Mouse (Mus musculus) limb, embryonic 12.5 days (tissue): Measurements from ENCODE around the gene Gpm6b. TPM values are rescaled to one million over a fixed set of nuclear protein-coding genes. Genes with fewer than 3 reads are reported as not detected.

ENCODE experiments used
- ATAC-seq: fragments of 200-750 bp; cut with Nextera tagmentation; 2 replicates; pipeline ENCODE4 v1.8.0; 2017; ENCODE audit warnings: low read depth, moderate TSS enrichment; ENCODE audit not compliant: insufficient number of reproducible peaks, insufficient read depth, low FRiP score, low TSS enrichment
- H3K27ac ChIP-seq: fragments of 300-500 bp; sonication (generic); 2 replicates; pipeline ENCODE4 v1.5.1; 2016; ENCODE audit warnings: mild to moderate bottlenecking, moderate library complexity
- H3K27me3 ChIP-seq: fragments of 300-500 bp; sonication (generic); 2 replicates; pipeline ENCODE4 v1.6.1; 2016; ENCODE audit warnings: mild to moderate bottlenecking, moderate library complexity
- H3K36me3 ChIP-seq: fragments of 300-500 bp; sonication (generic); 2 replicates; pipeline ENCODE4 v1.6.1; 2016; ENCODE audit warnings: mild to moderate bottlenecking, moderate library complexity
- H3K4me1 ChIP-seq: fragments of 300-500 bp; sonication (generic); replicated peaks from 2 replicates; pipeline ENCODE4 v1.6.1; 2016
- H3K4me2 ChIP-seq: fragments of 300-500 bp; sonication (generic); 2 replicates; pipeline ENCODE4 v1.6.1; 2016; ENCODE audit warnings: mild to moderate bottlenecking, moderate library complexity
- H3K4me3 ChIP-seq: fragments of 300-500 bp; sonication (generic); replicated peaks from 2 replicates; pipeline ENCODE4 v1.5.1; 2016; ENCODE audit warnings: mild to moderate bottlenecking
- H3K9ac ChIP-seq: fragments of 300-500 bp; sonication (generic); replicated peaks from 2 replicates; pipeline ENCODE4 v1.6.1; 2016; ENCODE audit warnings: mild to moderate bottlenecking, moderate library complexity
- H3K9me3 ChIP-seq: fragments of 300-500 bp; sonication (generic); 2 replicates; pipeline ENCODE4 v1.6.1; 2016; ENCODE audit warnings: mild to moderate bottlenecking, moderate library complexity
- WGBS: fragments of 180-500 bp; shearing (Covaris S2); methylation state at CpG from one replicate; pipeline ENCODE4 v1.1.7; 2016; 5-methylcytosine and 5-hydroxymethylcytosine counted together
- polyA plus RNA-seq: library from polyadenylated mRNA; unstranded; fragments of >200 nt; fragmentation: Nextera tagmentation; extraction: Ambion mirVana; gene quantifications from 2 replicates; pipeline ENCODE4 v1.2.1, GENCODE M21; 2016

Gpm6b gene
- polyA plus RNA-seq, 1 experiment from 2014 or later = 17.2 TPM

DNA sequence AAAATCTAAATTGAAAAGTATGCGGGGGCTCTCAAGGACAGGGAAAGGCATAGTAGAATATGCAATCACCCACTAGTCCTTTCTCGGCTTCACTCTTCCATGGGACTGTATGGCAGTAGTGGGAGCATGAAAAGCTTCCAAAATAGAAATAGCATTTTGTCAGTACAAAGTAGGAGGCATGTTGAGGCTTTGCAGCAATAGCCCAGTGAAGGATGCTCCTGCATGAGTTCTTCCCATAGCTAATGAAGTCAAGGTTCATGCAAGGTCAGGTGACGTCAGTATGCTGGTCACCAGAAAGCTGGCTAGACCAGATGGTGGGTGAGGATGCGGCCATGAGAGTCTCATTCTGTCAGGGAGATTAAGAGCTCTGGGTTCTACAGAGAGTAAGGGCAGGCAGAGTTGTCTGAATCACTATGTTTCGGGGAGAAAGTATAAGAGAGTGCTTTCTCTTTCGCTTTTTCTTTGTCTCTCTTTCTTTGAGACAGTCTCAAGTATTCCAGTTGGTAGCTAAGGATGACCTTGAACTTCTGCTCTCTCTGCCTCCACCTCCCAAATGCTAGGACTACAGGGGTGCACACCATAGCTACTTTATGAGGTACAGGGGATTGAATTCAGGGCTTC lies 95.9 kb downstream of the Gpm6b start:
- peaks cover 35% of the 10 kb centered on the region for H3K27me3 ChIP-seq
- 86% methylated on average over 6 of the region's 6 CpGs for WGBS
- no peak for ATAC-seq

DNA sequence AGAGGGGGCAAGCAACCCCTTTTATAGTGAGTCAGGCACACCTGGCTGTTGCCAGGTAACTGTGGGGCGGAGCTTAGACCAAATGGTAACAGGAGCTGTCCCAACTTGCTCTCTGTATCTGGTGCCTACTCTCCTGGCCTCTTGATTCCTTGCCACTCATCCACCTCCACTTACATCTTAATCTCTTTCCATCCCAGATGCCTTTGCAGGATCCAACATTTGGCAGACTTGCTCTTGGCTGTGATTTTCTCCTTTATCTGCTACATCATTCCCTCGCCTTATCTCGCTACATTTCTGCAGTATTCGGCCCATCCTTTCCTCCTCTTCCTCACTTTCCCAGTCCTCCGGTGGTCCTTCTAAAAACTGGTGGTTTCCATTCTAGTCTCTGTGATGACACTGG lies 99.6 kb downstream of the Gpm6b start:
- Histone ChIP-seq H3K9ac (no peak overlapping the region), H3K27me3 (peaks cover 34% of the 10 kb centered on the region), H3K4me2 (no peak overlapping the region), H3K4me1 (no peaks in the 10 kb centered on the region), H3K9me3 (no peaks in the 10 kb centered on the region), H3K4me3 (no peak overlapping the region), H3K27ac (no peak overlapping the region), H3K36me3 (no peaks in the 10 kb centered on the region)
- 92% methylated on average over 5 of the region's 5 CpGs for WGBS
- ATAC-seq = no peak

More for the DNA sequence above, 95.9 kb downstream of the Gpm6b start:
- H3K9me3 ChIP-seq = no peaks in the 10 kb centered on the region
- no peak overlapping the region for H3K4me2 ChIP-seq
- H3K9ac ChIP-seq = no peak overlapping the region
- H3K4me1 ChIP-seq = no peaks in the 10 kb centered on the region
- H3K27ac ChIP-seq = no peak overlapping the region
- H3K4me3 ChIP-seq = no peak overlapping the region
- H3K36me3 ChIP-seq = no peaks in the 10 kb centered on the region

DNA sequence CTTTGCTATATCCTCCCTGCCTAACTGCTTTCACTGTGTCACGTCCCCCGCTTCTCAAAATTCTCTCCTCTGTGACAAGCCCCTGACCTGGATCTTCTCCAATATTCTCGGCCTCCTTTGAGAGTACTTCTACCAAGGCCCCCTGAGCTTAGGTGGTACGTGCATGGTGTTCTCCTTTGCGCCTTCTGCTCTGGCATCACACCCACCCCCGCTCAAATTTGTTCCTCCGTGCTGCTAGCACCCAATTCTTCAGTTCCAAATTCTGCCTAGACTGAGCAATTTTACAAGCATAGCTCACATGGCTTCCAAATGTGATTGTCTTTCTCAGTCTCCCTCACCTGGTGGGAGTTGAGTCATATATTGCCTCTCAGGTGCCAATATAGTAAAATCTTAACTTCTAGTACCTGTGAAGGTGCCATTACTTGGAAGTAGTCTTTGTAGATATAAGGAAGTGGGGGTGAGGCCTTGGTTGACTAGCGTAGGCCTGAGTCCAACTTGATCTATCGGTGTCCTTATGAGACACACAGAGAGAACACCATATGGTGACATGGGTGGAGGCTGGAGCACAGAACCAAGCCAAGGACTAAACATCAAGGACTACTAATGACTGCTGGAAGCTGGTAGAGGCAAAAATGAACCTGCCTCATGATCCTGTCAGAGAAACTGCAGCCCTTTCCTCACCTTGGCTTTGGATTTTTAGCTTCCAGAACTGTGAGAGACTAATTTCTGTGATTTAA lies 100.2 kb downstream of the Gpm6b start:
- 90% methylated on average over 9 of the region's 9 CpGs for WGBS
- ATAC-seq = no peak
- H3K4me3 ChIP-seq = no peak overlapping the region
- H3K4me2 ChIP-seq = no peak overlapping the region
- no peaks in the 10 kb centered on the region for H3K4me1 ChIP-seq
- H3K9me3 ChIP-seq = no peaks in the 10 kb centered on the region
- H3K27me3 ChIP-seq = peaks cover 34% of the 10 kb centered on the region
- H3K36me3 ChIP-seq = no peaks in the 10 kb centered on the region
- H3K27ac ChIP-seq = no peak overlapping the region
- H3K9ac ChIP-seq = no peak overlapping the region

DNA sequence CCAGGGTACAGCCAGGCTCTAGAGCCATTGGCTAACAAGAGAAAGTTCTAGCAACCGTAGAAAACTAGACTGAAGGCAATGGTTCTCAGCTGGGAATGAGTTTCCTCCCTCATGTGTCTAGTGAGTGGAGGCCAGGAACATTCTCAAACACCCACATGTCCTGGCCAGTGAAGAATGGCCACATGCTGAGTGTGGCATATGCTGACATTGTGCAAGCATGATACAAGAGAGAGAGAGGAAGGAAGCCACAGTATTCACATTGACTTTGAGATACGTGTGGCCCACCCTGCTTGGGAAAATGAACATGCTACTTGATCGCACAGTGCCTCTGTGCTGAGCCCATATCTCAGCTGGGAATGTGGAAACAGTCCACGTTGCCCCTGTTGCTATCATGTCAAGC lies 101.2 kb downstream of the Gpm6b start:
- WGBS = 83% methylated on average over 4 of the region's 4 CpGs
- no peaks in the 10 kb centered on the region for H3K9me3 ChIP-seq
- H3K27me3 ChIP-seq = peaks cover 38% of the 10 kb centered on the region
- no peak overlapping the region for H3K4me2 ChIP-seq
- no peaks in the 10 kb centered on the region for H3K36me3 ChIP-seq
- H3K27ac ChIP-seq = no peak overlapping the region
- H3K4me1 ChIP-seq = no peaks in the 10 kb centered on the region
- no peak overlapping the region for H3K9ac ChIP-seq
- H3K4me3 ChIP-seq = no peak overlapping the region
- ATAC-seq = no peak

DNA sequence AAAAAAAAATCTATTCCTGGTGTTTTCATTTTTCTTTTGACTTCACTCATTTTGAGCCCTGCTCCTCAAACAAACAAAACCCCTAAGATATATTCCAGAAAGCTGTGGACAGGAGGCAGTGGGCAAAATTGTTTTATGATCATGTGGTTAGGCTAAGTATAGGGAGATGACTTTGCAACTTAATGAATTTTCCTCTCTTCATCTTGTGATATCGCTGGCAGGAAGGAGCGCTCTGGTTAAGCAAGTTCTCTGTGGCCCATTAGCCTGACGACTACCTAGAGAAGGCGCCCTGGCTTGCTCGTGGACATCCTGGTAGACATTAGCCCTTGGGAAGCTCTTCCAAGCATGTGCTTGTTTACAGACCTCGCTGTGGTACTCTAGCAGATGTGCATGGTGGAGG lies 103.1 kb downstream of the Gpm6b start:
- H3K27me3 ChIP-seq = peaks cover 32% of the 10 kb centered on the region
- no peak overlapping the region for H3K9ac ChIP-seq
- H3K4me1 ChIP-seq = no peaks in the 10 kb centered on the region
- H3K4me3 ChIP-seq = no peak overlapping the region
- H3K4me2 ChIP-seq = no peak overlapping the region
- H3K36me3 ChIP-seq = no peaks in the 10 kb centered on the region
- ATAC-seq = no peak
- H3K9me3 ChIP-seq = no peaks in the 10 kb centered on the region
- 79% methylated on average over 6 of the region's 6 CpGs for WGBS
- H3K27ac ChIP-seq = no peak overlapping the region

DNA sequence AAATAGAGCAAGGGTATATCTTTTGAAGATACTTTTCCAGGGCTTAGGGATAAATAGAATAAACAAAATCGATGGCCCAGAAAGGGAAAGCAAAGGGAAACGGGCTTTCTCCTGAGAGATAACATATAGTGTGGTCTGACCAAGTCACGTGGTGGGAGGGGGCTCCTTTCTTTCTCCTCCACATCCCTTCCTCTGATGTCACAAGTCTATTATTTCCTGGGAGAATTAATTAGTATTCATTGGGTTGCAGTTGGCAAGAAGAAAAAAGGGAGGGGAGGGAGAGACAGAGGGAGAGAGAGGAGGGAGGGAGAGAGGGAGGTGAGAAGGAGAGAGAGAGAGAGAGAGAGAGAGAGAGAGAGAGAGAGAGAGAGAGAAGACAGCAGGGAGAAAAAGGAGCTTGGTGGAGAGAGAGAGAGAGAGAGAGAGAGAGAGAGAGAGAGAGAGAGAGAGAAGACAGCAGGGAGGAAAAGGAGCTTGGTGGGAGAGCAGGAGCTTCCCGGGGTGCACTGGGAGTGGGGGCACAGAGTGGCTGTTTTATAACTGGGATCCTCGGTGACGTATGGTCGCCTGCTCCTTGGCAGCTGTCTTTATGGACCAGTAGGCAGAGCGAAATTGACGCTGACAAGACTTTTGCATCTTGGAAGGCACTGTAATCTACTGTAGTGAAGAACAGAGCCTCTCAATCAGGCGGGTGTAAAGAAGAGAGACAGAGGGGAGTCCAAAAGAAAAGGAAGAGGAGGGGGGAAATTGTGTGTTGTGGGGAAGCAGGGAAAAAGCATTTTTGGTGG lies 105.7 kb downstream of the Gpm6b start:
- 26% methylated on average over 10 of the region's 10 CpGs for WGBS
- H3K27ac ChIP-seq = no peak overlapping the region
- ATAC-seq = no peak
- no peaks in the 10 kb centered on the region for H3K9me3 ChIP-seq
- H3K36me3 ChIP-seq = no peaks in the 10 kb centered on the region
- no peaks in the 10 kb centered on the region for H3K4me1 ChIP-seq
- no peak overlapping the region for H3K4me3 ChIP-seq
- no peak overlapping the region for H3K9ac ChIP-seq
- H3K4me2 ChIP-seq = peak overlapping the region; percentile 23; the same call in 1 of the 2 replicates
- peaks cover 25% of the 10 kb centered on the region for H3K27me3 ChIP-seq

DNA sequence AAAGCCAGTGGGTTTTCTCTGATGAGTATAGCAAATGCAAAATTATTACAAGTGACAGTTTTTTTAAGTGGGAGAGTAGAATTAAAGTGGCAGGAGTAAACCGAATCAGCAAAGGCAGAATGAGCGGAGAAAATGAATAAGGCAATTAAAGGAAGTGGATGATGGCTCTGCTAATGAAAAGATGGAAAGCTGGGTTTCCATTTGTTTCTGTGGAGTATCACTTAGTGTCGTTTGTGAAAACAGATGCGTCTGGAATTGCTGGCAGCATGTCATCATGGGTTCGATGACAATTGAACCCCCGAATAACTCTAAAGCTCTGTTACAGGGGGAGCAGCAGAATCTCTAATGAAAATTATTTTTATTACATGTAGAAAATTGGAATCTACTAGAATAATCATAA lies 109.4 kb downstream of the Gpm6b start:
- no peaks in the 10 kb centered on the region for H3K36me3 ChIP-seq
- H3K9me3 ChIP-seq = no peaks in the 10 kb centered on the region
- H3K4me3 ChIP-seq = no peak overlapping the region
- no peak overlapping the region for H3K9ac ChIP-seq
- H3K27ac ChIP-seq = no peak overlapping the region
- H3K27me3 ChIP-seq = peaks cover 30% of the 10 kb centered on the region
- no peaks in the 10 kb centered on the region for H3K4me1 ChIP-seq
- H3K4me2 ChIP-seq = no peak overlapping the region
- ATAC-seq = no peak
- 85% methylated on average over 6 of the region's 6 CpGs for WGBS

DNA sequence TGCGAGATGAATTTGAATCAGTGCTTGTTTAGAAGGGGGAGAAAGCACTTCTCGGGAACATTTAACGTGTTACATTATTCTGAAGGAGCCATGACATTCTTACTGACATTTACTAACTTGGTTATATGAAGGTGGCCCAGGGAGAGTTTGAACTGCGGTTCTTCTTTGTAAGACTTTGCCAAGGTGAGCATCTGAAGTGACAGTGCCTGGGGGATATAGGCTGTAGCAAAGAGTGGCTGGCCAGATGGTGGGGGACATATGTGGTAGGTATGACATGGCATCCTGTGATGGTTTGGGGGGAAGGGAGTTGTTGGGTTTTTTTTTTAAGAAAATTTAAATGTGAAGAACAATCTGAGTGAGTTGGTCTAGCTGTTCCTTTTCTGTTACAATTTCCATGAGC lies 109.9 kb downstream of the Gpm6b start:
- H3K27ac ChIP-seq = no peak overlapping the region
- H3K9ac ChIP-seq = no peak overlapping the region
- 82% methylated on average over 4 of the region's 4 CpGs for WGBS
- no peak for ATAC-seq
- H3K4me2 ChIP-seq = no peak overlapping the region
- H3K9me3 ChIP-seq = no peaks in the 10 kb centered on the region
- no peak overlapping the region for H3K4me3 ChIP-seq
- H3K36me3 ChIP-seq = no peaks in the 10 kb centered on the region
- H3K4me1 ChIP-seq = no peaks in the 10 kb centered on the region
- peaks cover 30% of the 10 kb centered on the region for H3K27me3 ChIP-seq

DNA sequence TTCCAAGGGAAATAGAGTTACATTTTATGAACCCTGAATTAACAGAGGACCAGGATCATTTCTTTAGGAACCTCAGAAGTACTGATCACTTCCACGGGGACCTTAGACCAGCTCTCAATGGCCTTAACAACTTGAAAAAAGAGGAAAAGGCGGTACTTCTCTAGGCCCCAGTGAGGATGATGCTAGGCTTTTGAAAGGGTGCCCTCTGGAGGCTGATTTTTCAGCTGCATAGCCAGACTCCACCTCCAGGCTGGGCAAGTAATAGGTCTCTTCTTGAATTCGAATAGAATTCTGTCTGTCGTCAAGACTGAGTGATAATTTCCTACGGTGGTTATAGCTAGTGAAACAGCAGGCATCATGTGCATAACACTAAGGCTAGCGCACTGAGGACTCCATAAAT lies 113.1 kb downstream of the Gpm6b start:
- no peak overlapping the region for H3K4me2 ChIP-seq
- no peak for ATAC-seq
- no peak overlapping the region for H3K27ac ChIP-seq
- H3K36me3 ChIP-seq = no peaks in the 10 kb centered on the region
- peaks cover 33% of the 10 kb centered on the region for H3K27me3 ChIP-seq
- H3K4me1 ChIP-seq = no peaks in the 10 kb centered on the region
- 26% methylated on average over 6 of the region's 6 CpGs for WGBS
- no peak overlapping the region for H3K4me3 ChIP-seq
- H3K9ac ChIP-seq = no peak overlapping the region
- no peaks in the 10 kb centered on the region for H3K9me3 ChIP-seq

DNA sequence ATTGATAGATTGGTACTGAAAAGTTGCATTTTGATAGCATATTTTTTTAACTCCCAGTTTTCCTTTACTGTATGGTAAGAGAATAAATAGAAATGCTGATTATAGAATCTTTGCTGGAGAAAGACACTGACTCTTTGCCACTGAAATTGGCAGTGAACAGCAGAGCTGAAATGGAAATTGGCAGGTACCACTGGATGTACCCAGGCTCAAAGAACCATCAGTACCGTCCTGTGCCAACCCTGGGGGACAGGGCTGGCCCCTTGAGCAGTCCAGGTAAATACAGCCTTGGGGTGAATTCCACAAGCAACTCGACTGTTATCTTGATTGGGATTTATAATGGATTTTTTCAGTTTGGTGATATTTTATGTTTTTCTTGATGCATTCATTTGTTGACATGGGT lies 114.7 kb downstream of the Gpm6b start:
- Histone ChIP-seq H3K9me3 (no peaks in the 10 kb centered on the region), H3K4me2 (no peak overlapping the region), H3K27ac (no peak overlapping the region), H3K27me3 (peaks cover 41% of the 10 kb centered on the region), H3K4me1 (no peaks in the 10 kb centered on the region), H3K4me3 (no peak overlapping the region), H3K9ac (no peak overlapping the region), H3K36me3 (no peaks in the 10 kb centered on the region)
- no peak for ATAC-seq
- WGBS = 66% methylated on average over 2 of the region's 2 CpGs

DNA sequence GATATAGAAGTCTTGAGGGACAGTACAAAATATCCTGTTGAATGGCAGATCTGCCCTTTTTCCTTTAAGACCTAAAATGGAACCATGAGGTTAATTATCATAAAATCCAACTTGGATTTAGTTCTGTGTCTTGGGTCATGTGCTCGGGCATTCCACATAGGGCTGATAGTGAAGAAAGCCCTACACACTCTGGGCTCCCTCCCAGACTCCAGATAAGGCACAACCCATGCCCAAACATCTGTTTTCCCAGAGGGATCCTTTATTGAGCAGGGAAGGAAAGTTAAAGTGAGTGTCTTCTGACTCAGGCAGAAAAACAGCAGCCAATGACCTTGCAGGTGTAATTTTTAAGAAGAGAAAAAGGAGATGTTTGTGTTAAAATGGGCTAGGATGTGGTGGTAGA lies 116.2 kb downstream of the Gpm6b start:
- H3K9me3 ChIP-seq = no peaks in the 10 kb centered on the region
- whole genome bisulfite sequencing = 74% methylated on average over 1 of the region's 1 CpGs
- peaks cover 37% of the 10 kb centered on the region for H3K27me3 ChIP-seq
- H3K9ac ChIP-seq = no peak overlapping the region
- H3K4me1 ChIP-seq = no peaks in the 10 kb centered on the region
- no peaks in the 10 kb centered on the region for H3K36me3 ChIP-seq
- no peak for ATAC-seq
- no peak overlapping the region for H3K4me2 ChIP-seq
- H3K4me3 ChIP-seq = no peak overlapping the region
- H3K27ac ChIP-seq = no peak overlapping the region
